Mouse (Mus musculus) lung, adult 2 months (tissue): ENCODE measurements around the gene Yae1d1.

Experiments used
- CTCF ChIP-seq: fragments of 200-500 bp; IDR thresholded peaks from 2 replicates; pipeline ENCODE4 v1.5.1; 2011; ENCODE audit warnings: mild to moderate bottlenecking, low read length, control low read depth; ENCODE audit not compliant: insufficient read depth
- POLR2A ChIP-seq: fragments of 200-500 bp; IDR thresholded peaks from 2 replicates; pipeline ENCODE4 v1.6.1; 2011; ENCODE audit warnings: low read depth, mild to moderate bottlenecking, control low read depth, low read length, borderline replicate concordance; ENCODE audit errors: extremely low read depth

- no peak for TF ChIP-seq CTCF
- TF ChIP-seq POLR2A = no peak
Observed at GRCm38 (mm10) chr13:17974734-17975133, 18.4 kb downstream of the Yae1d1 start.
